Mouse (Mus musculus) CH12.LX (cell line): Measurements from ENCODE around the gene Klhl7.

Source experiments
- CTCF ChIP-seq, 2 experiments: IDR thresholded peaks in 1 of 2; conservative IDR thresholded peaks in 1 of 2; 2 replicates each; pipeline ENCODE4 v1.5.1; 2011 to 2012; ENCODE audit warnings: low read depth in 2 of 2, low read length in 2 of 2, improper control_type of control experiment in 1 of 2, inconsistent platforms in 1 of 2, mild to moderate bottlenecking in 1 of 2, moderate library complexity in 1 of 2
- ELF1 ChIP-seq: IDR thresholded peaks from 2 replicates; pipeline ENCODE4 v1.6.1; 2014; ENCODE audit warnings: low read depth, mild to moderate bottlenecking, inconsistent platforms, low read length, improper control_type of control experiment
- JUND ChIP-seq: conservative IDR thresholded peaks from 2 replicates; pipeline ENCODE4 v1.6.1; 2011; ENCODE audit warnings: low read depth, low read length, improper control_type of control experiment
- MAFK ChIP-seq: IDR thresholded peaks from 2 replicates; pipeline ENCODE4 v1.6.1; 2011; ENCODE audit warnings: low read length, improper control_type of control experiment; ENCODE audit not compliant: insufficient replicate concordance
- MAZ ChIP-seq: IDR thresholded peaks from 2 replicates; pipeline ENCODE4 v1.6.1; 2012; ENCODE audit warnings: low read depth, mild to moderate bottlenecking, inconsistent platforms, low read length, improper control_type of control experiment, moderate library complexity
- MEF2A ChIP-seq: IDR thresholded peaks from 2 replicates; pipeline ENCODE4 v1.6.1; 2014; ENCODE audit warnings: low read depth, mild to moderate bottlenecking, inconsistent platforms, low read length, improper control_type of control experiment, borderline replicate concordance
- POLR2A ChIP-seq: IDR thresholded peaks from 2 replicates; pipeline ENCODE4 v1.6.1; 2011; ENCODE audit warnings: low read depth, mild to moderate bottlenecking, improper control_type of control experiment, low read length
- ZNF384 ChIP-seq: IDR thresholded peaks from 2 replicates; pipeline ENCODE4 v1.6.1; 2012; ENCODE audit warnings: low read depth, low read length, improper control_type of control experiment, inconsistent platforms

GRCm38 (mm10) chr5:24156774-24157173 is 56.4 kb downstream of the Klhl7 start:
- TF ChIP-seq ZNF384 (no peak), MAZ (no peak), MEF2A (no peak), ELF1 (no peak), POLR2A (no peak), JUND (no peak), CTCF (conservative IDR thresholded peaks at IDR 0.05 in 1 of 2, IDR thresholded peaks at IDR 0.05 in 1 of 2; ENCODE audit: low read depth in 2 of 2, low read length in 2 of 2) (no peak), MAFK (peak; percentile 72)
